Mouse (Mus musculus): ENCODE measurements at regions not wholly inside any gene's neighbourhood (a gene's known extent, or its start where the extent isn't known, plus 50 kb on each side); places are given as distances from the start of the nearest gene placed in this dataset.

- Histone ChIP-seq H3K27ac (no peak overlapping the region), H3K9ac (no peak overlapping the region), H3K27me3 (replicated peaks) (no peaks in the 10 kb centered on the region), H3K4me3 (no peak overlapping the region), H3K36me3 (no peaks in the 10 kb centered on the region), H3K4me1 (no peaks in the 10 kb centered on the region), H3K9me3 (no peaks in the 10 kb centered on the region), H3K4me2 (replicated peaks) (no peak overlapping the region)
- 66% methylated on average over 3 of the region's 3 CpGs for WGBS
- peak; percentile 29; the same call in 1 of the 2 replicates for ATAC-seq (ENCODE audit: low FRiP score, low read depth)
These were observed 343.1 kb upstream of the Tenm3 start for GRCm38 (mm10) chr8:49186853-49187252.

GRCm38 (mm10) chr8:49175386-49175785 lies 331.6 kb upstream of the Tenm3 start:
- no peak overlapping the region for H3K4me3 ChIP-seq
- H3K27me3 ChIP-seq (replicated peaks) = no peaks in the 10 kb centered on the region
- 0 out of 2 replicates have a peak, but pooled peaks cover 3% of the 10 kb centered on the region for H3K9me3 ChIP-seq
- WGBS = 92% methylated on average over 4 of the region's 4 CpGs
- H3K9ac ChIP-seq = no peak overlapping the region
- H3K4me2 ChIP-seq (replicated peaks) = no peak overlapping the region
- H3K27ac ChIP-seq = no peak overlapping the region
- H3K4me1 ChIP-seq = no peaks in the 10 kb centered on the region
- no peak for ATAC-seq (ENCODE audit: low FRiP score, low read depth)
- H3K36me3 ChIP-seq = no peaks in the 10 kb centered on the region

- Histone ChIP-seq H3K4me1 (no peaks in the 10 kb centered on the region), H3K27ac (no peak overlapping the region), H3K4me3 (no peak overlapping the region), H3K36me3 (no peaks in the 10 kb centered on the region), H3K9me3 (0 out of 2 replicates have a peak, but pooled peaks cover 3% of the 10 kb centered on the region), H3K27me3 (replicated peaks) (no peaks in the 10 kb centered on the region), H3K4me2 (replicated peaks) (no peak overlapping the region), H3K9ac (no peak overlapping the region)
- no peak for ATAC-seq (ENCODE audit: low FRiP score, low read depth)
- 94% methylated on average over 2 of the region's 2 CpGs for WGBS
These were observed 331.2 kb upstream of the Tenm3 start for GRCm38 (mm10) chr8:49174956-49175355.

- Histone ChIP-seq H3K4me2 (replicated peaks) (no peak overlapping the region), H3K9ac (no peak overlapping the region), H3K9me3 (no peaks in the 10 kb centered on the region), H3K36me3 (no peaks in the 10 kb centered on the region), H3K27me3 (replicated peaks) (no peaks in the 10 kb centered on the region), H3K27ac (no peak overlapping the region), H3K4me1 (0 out of 2 replicates have a peak, but pooled peaks cover 6% of the 10 kb centered on the region), H3K4me3 (no peak overlapping the region)
- no peak for ATAC-seq (ENCODE audit: low FRiP score, low read depth)
- WGBS = 73% methylated on average over 4 of the region's 4 CpGs
These were observed 315.6 kb upstream of the Tenm3 start for GRCm38 (mm10) chr8:49159318-49159717.

GRCm38 (mm10) chr8:49158201-49158600 lies 314.4 kb upstream of the Tenm3 start:
- no peak overlapping the region for H3K9ac ChIP-seq
- no peak overlapping the region for H3K4me2 ChIP-seq (replicated peaks)
- H3K36me3 ChIP-seq = no peaks in the 10 kb centered on the region
- no peak for ATAC-seq (ENCODE audit: low FRiP score, low read depth)
- no peak overlapping the region for H3K4me3 ChIP-seq
- H3K27ac ChIP-seq = no peak overlapping the region
- 0 out of 2 replicates have a peak, but pooled peaks cover 6% of the 10 kb centered on the region for H3K4me1 ChIP-seq
- H3K27me3 ChIP-seq (replicated peaks) = no peaks in the 10 kb centered on the region
- no peaks in the 10 kb centered on the region for H3K9me3 ChIP-seq
- 41% methylated on average over 4 of the region's 4 CpGs for WGBS

- Histone ChIP-seq H3K36me3 (no peaks in the 10 kb centered on the region), H3K4me2 (replicated peaks) (no peak overlapping the region), H3K4me1 (no peaks in the 10 kb centered on the region), H3K9ac (no peak overlapping the region), H3K27me3 (replicated peaks) (no peaks in the 10 kb centered on the region), H3K9me3 (no peaks in the 10 kb centered on the region), H3K27ac (no peak overlapping the region), H3K4me3 (no peak overlapping the region)
- ATAC-seq (ENCODE audit: low FRiP score, low read depth) = no peak
- 87% methylated on average over 10 of the region's 10 CpGs for WGBS
These were observed 292.8 kb upstream of the Tenm3 start for GRCm38 (mm10) chr8:49136503-49137044.

GRCm38 (mm10) chr8:49109095-49109494 lies 265.3 kb upstream of the Tenm3 start:
- no peak overlapping the region for H3K27ac ChIP-seq
- 83% methylated on average over 6 of the region's 6 CpGs for WGBS
- no peaks in the 10 kb centered on the region for H3K4me1 ChIP-seq
- H3K4me2 ChIP-seq (replicated peaks) = no peak overlapping the region
- no peak overlapping the region for H3K4me3 ChIP-seq
- no peak for ATAC-seq (ENCODE audit: low FRiP score, low read depth)
- no peaks in the 10 kb centered on the region for H3K36me3 ChIP-seq
- no peaks in the 10 kb centered on the region for H3K27me3 ChIP-seq (replicated peaks)
- no peak overlapping the region for H3K9ac ChIP-seq
- no peaks in the 10 kb centered on the region for H3K9me3 ChIP-seq

- Histone ChIP-seq H3K4me3 (no peak overlapping the region), H3K4me2 (replicated peaks) (no peak overlapping the region), H3K27me3 (replicated peaks) (no peaks in the 10 kb centered on the region), H3K9me3 (no peaks in the 10 kb centered on the region), H3K27ac (no peak overlapping the region), H3K4me1 (no peaks in the 10 kb centered on the region), H3K36me3 (no peaks in the 10 kb centered on the region), H3K9ac (no peak overlapping the region)
- 65% methylated on average over 4 of the region's 4 CpGs for WGBS
- no peak for ATAC-seq (ENCODE audit: low FRiP score, low read depth)
These were observed 264.9 kb upstream of the Tenm3 start for GRCm38 (mm10) chr8:49108665-49109064.

- no peaks in the 10 kb centered on the region for H3K9me3 ChIP-seq
- H3K4me1 ChIP-seq = no peaks in the 10 kb centered on the region
- no peaks in the 10 kb centered on the region for H3K27me3 ChIP-seq (replicated peaks)
- no peaks in the 10 kb centered on the region for H3K36me3 ChIP-seq
- no peak overlapping the region for H3K9ac ChIP-seq
- H3K4me3 ChIP-seq = no peak overlapping the region
- H3K27ac ChIP-seq = no peak overlapping the region
- H3K4me2 ChIP-seq (replicated peaks) = no peak overlapping the region
- no peak for ATAC-seq (ENCODE audit: low FRiP score, low read depth)
- 80% methylated on average over 3 of the region's 3 CpGs for WGBS
These were observed 262.8 kb upstream of the Tenm3 start for GRCm38 (mm10) chr8:49106531-49106930.

- Histone ChIP-seq H3K9ac (no peak overlapping the region), H3K9me3 (0 out of 2 replicates have a peak, but pooled peaks cover 7% of the 10 kb centered on the region), H3K4me2 (replicated peaks) (no peak overlapping the region), H3K4me1 (no peaks in the 10 kb centered on the region), H3K4me3 (no peak overlapping the region), H3K27ac (no peak overlapping the region), H3K27me3 (replicated peaks) (no peaks in the 10 kb centered on the region), H3K36me3 (no peaks in the 10 kb centered on the region)
- no peak for ATAC-seq (ENCODE audit: low FRiP score, low read depth)
- WGBS = 90% methylated on average over 7 of the region's 7 CpGs
These were observed 257.4 kb upstream of the Tenm3 start for GRCm38 (mm10) chr8:49101156-49101555.

GRCm38 (mm10) chr8:49084191-49084875 lies 240.6 kb upstream of the Tenm3 start:
- Histone ChIP-seq H3K9ac (no peak overlapping the region), H3K27ac (no peak overlapping the region), H3K4me3 (no peak overlapping the region), H3K4me2 (replicated peaks) (no peak overlapping the region), H3K4me1 (no peaks in the 10 kb centered on the region), H3K9me3 (no peaks in the 10 kb centered on the region), H3K27me3 (replicated peaks) (no peaks in the 10 kb centered on the region), H3K36me3 (no peaks in the 10 kb centered on the region)
- ATAC-seq (ENCODE audit: low FRiP score, low read depth) = no peak
- WGBS = 88% methylated on average over 6 of the region's 6 CpGs

- ATAC-seq (ENCODE audit: low FRiP score, low read depth) = no peak
- 37% methylated on average over 5 of the region's 5 CpGs for WGBS
These were observed 225.7 kb upstream of the Tenm3 start for GRCm38 (mm10) chr8:49069451-49069850.

GRCm38 (mm10) chr8:49063256-49063655 lies 219.5 kb upstream of the Tenm3 start:
- Histone ChIP-seq H3K27ac (no peak overlapping the region), H3K4me1 (no peaks in the 10 kb centered on the region), H3K4me2 (replicated peaks) (no peak overlapping the region), H3K27me3 (replicated peaks) (no peaks in the 10 kb centered on the region), H3K9me3 (no peaks in the 10 kb centered on the region), H3K9ac (no peak overlapping the region), H3K4me3 (no peak overlapping the region), H3K36me3 (no peaks in the 10 kb centered on the region)
- 56% methylated on average over 3 of the region's 3 CpGs for WGBS
- ATAC-seq (ENCODE audit: low FRiP score, low read depth) = no peak

More at GRCm38 (mm10) chr8:49069451-49069850, 225.7 kb upstream of the Tenm3 start:
- H3K9ac ChIP-seq = no peak overlapping the region
- H3K27me3 ChIP-seq (replicated peaks) = no peaks in the 10 kb centered on the region
- no peak overlapping the region for H3K4me3 ChIP-seq
- no peaks in the 10 kb centered on the region for H3K36me3 ChIP-seq
- no peaks in the 10 kb centered on the region for H3K9me3 ChIP-seq
- no peak overlapping the region for H3K4me2 ChIP-seq (replicated peaks)
- H3K27ac ChIP-seq = no peak overlapping the region
- no peaks in the 10 kb centered on the region for H3K4me1 ChIP-seq

Measured in neural tube, embryonic 12.5 days (tissue).